In genomic region chr7:127776878-127777473, GRCm38 (mm10) we compare ENCODE assay signal across 1 mouse cellular context.
TF ChIP-seq lines count a peak whose summit lies in the region.

No protein-coding gene starts in this region.

TF ChIP-seq in myocyte, 11 proteins besides CTCF, POLR2A, EP300 and RAD21:
- TF ChIP-seq MAX (IDR thresholded peaks at IDR 0.05; ENCODE audit: low read depth) (no peak), USF1 (IDR thresholded peaks at IDR 0.05; ENCODE audit: low read depth) (no peak), CEBPB (IDR thresholded peaks at IDR 0.05; ENCODE audit: insufficient read depth, poor library complexity, severe bottlenecking) (no peak), MYOG (IDR thresholded peaks at IDR 0.05; ENCODE audit: control insufficient read depth in 1 of 3, insufficient read depth in 1 of 3, insufficient read length in 2 of 3, low read depth in 2 of 3) (peak in 2 of 3 experiments; percentile 81 to 89), SRF (IDR thresholded peaks at IDR 0.05; ENCODE audit: control insufficient read depth, insufficient read length, low read depth) (no peak), POLR2AphosphoS2 (IDR thresholded peaks at IDR 0.05; ENCODE audit: insufficient read length, low read depth) (peak; percentile 90), MYOD1 (IDR thresholded peaks at IDR 0.05; ENCODE audit: control insufficient read depth in 1 of 3, insufficient read length in 2 of 3, low read depth in 2 of 3) (peak in 2 of 3 experiments; percentile 76 to 78), REST (IDR thresholded peaks at IDR 0.05; ENCODE audit: insufficient read depth, insufficient read length) (no peak), E2F4 (IDR thresholded peaks at IDR 0.05; ENCODE audit: insufficient read depth) (peak; percentile 33)
